Mouse (Mus musculus): Measurements from ENCODE around the gene Myo16. TPM values are rescaled to one million over a fixed set of nuclear protein-coding genes. Genes with fewer than 3 reads are reported as not detected.
A peak's percentile ranks its signal among the peaks of the same experiment; 100 is the strongest.

Gene Myo16
- polyA plus RNA-seq, 1 experiment = 104 TPM

DNA sequence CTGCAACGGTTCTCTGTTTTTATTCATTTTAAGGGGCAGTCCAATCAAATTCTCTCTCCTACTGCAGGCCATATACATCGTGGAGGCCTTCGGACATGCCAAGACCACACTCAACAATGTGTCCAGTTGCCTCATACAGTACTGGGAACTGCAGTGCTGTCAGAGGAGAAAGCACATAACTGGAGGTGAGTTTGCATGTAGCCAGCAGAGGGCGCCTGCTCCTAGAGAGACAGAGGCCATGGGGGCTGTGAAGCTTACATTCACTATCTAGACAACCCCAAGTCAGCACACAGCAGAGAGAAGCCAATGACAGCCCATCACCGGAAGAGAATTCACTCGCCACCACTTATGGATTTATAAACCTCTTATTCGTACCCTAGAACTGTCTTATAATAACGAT lies 251.8 kb downstream of the Myo16 start:
- no peak overlapping the region for H3K4me3 ChIP-seq (ENCODE audit: insufficient read depth, low read depth, low read length)
- 40% methylated on average over 8 of the region's 8 CpGs for WGBS
- H3K4me1 ChIP-seq (ENCODE audit: control insufficient read depth, insufficient read depth, low read length) = peaks cover 4% of the 10 kb centered on the region; the same call in 1 of the 2 replicates
- TF ChIP-seq CTCF (IDR thresholded peaks at IDR 0.05; ENCODE audit: insufficient read depth, low read depth, low read length) (peak; percentile 46; the same call in 1 of the 2 replicates), POLR2A (IDR thresholded peaks at IDR 0.05; ENCODE audit: insufficient read depth, low read depth, low read length) (no peak)
- H3K27ac ChIP-seq (ENCODE audit: insufficient read depth, low read depth, low read length) = no peak overlapping the region

DNA sequence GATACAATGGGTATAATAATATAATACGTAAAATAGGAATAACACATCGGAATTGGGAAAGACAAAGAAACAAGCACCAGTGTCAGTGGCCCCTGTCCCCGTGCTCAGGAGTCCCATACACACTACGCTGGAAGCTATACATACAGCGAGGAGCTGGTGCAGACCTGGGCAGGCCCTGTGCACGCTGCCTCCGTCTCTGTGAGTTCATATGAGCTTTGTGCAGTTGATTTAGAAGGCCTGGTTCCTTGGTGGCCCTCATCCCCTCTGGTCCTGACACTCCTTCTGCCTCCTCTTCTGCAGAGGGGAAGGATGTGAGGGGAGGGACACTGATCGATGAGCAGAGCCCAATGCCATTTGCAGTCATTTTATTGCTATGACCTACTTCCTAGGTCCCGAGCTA lies 255.3 kb downstream of the Myo16 start:
- Histone ChIP-seq H3K27ac (ENCODE audit: insufficient read depth, low read depth, low read length) (no peak overlapping the region), H3K4me3 (ENCODE audit: insufficient read depth, low read depth, low read length) (no peak overlapping the region), H3K4me1 (ENCODE audit: control insufficient read depth, insufficient read depth, low read length) (peaks cover 2% of the 10 kb centered on the region; the same call in 1 of the 2 replicates)
- TF ChIP-seq POLR2A (IDR thresholded peaks at IDR 0.05; ENCODE audit: insufficient read depth, low read depth, low read length) (no peak), CTCF (IDR thresholded peaks at IDR 0.05; ENCODE audit: insufficient read depth, low read depth, low read length) (no peak)
- WGBS = 94% methylated on average over 9 of the region's 9 CpGs

DNA sequence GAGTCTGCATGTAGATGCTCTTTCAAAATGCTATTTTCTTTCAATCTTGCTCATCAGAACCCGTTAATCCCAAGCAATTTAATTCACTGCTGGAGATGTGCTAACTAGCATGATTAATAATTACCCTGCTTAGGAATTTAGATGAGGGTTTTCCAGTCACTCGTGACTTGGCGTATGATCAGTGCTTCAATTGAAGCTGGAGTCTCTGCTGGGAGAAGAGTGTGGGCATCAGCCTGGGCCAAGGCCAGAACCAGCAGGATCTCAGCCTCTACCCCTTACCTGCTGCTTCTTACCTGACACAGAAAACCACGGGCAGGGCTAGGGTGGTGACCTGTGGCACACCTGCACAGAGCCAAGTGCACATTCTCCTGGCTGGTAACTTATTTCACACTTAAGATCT lies 257.8 kb downstream of the Myo16 start:
- Histone ChIP-seq H3K4me1 (ENCODE audit: control insufficient read depth, insufficient read depth, low read length) (peaks cover 14% of the 10 kb centered on the region), H3K27ac (ENCODE audit: insufficient read depth, low read depth, low read length) (no peak overlapping the region), H3K4me3 (ENCODE audit: insufficient read depth, low read depth, low read length) (no peak overlapping the region)
- 29% methylated on average over 4 of the region's 4 CpGs for WGBS
- TF ChIP-seq POLR2A (IDR thresholded peaks at IDR 0.05; ENCODE audit: insufficient read depth, low read depth, low read length) = no peak
- no peak for TF ChIP-seq CTCF (IDR thresholded peaks at IDR 0.05; ENCODE audit: insufficient read depth, low read depth, low read length)

DNA sequence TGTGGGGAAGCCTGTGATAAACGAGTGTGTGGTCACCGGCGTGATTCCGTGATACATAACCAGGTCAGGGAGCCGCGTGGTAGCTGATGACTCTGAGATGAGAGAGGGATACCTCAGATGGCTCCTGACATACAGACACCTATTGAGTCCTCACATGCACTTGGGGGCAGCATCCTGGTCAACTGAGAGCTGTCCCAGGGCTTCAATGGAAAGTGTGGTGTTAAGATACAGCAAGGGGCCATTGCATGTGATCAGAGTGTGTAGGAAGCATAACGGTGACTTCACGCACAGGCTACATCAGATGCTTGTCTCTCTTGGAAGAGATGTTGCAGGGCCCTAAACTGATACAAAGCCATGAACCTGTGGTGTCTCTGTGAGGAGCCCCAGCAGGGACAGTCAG lies 260.2 kb downstream of the Myo16 start:
- H3K27ac ChIP-seq (ENCODE audit: insufficient read depth, low read depth, low read length) = no peak overlapping the region
- TF ChIP-seq POLR2A (IDR thresholded peaks at IDR 0.05; ENCODE audit: insufficient read depth, low read depth, low read length) (no peak), CTCF (IDR thresholded peaks at IDR 0.05; ENCODE audit: insufficient read depth, low read depth, low read length) (no peak)
- H3K4me3 ChIP-seq (ENCODE audit: insufficient read depth, low read depth, low read length) = no peak overlapping the region
- 76% methylated on average over 8 of the region's 8 CpGs for WGBS
- peaks cover 23% of the 10 kb centered on the region for H3K4me1 ChIP-seq (ENCODE audit: control insufficient read depth, insufficient read depth, low read length)

DNA sequence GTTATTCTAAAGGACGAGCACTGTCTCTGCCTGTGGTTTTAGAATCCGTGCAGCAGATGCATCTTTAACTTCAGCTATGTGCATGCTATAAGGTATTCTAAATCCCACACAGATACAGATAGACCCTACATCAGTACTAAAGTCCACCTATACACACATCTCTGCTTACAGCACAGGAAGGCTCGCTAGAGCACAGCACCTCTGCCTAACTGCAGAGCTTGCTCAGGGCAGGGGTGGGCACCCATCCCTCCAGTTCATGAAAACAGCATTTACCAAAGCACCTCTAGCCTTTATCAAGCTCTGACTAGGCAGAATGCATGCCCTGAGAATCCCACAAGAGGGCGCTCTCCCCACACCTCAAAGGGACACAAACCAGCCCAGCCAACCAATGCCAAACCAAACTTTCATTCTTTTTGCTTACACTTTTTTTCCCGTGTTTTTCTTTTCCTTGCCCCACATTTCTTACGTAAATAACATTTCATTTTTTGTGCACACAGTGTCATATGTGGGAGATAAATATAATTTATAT lies 261.0 kb downstream of the Myo16 start:
- Histone ChIP-seq H3K4me3 (ENCODE audit: insufficient read depth, low read depth, low read length) (no peak overlapping the region), H3K27ac (ENCODE audit: insufficient read depth, low read depth, low read length) (no peak overlapping the region), H3K4me1 (ENCODE audit: control insufficient read depth, insufficient read depth, low read length) (peaks cover 27% of the 10 kb centered on the region)
- WGBS = 13% methylated on average over 6 of the region's 6 CpGs
- peak; percentile 89 for TF ChIP-seq CTCF (IDR thresholded peaks at IDR 0.05; ENCODE audit: insufficient read depth, low read depth, low read length)
- TF ChIP-seq POLR2A (IDR thresholded peaks at IDR 0.05; ENCODE audit: insufficient read depth, low read depth, low read length) = no peak

DNA sequence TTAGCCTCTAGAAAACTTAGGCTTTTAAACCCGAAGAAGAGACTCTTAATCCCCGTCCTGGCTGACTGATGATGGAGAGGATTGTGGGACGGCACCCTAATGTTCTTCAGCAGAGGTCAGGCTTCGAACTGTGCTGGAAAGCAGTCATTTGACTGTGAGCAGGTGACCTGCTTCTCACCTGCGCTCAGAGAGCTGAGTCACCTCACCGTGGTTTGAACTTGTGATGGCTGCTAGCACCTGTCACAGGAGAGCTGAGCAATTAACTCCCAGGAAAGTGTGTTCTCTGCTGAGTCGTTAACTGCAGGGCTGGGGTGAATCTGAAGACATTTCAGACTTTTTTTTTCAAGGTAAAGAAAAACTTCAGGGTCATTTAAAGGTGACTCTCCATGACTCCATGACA lies 261.6 kb downstream of the Myo16 start:
- no peak for TF ChIP-seq CTCF (IDR thresholded peaks at IDR 0.05; ENCODE audit: insufficient read depth, low read depth, low read length)
- no peak for TF ChIP-seq POLR2A (IDR thresholded peaks at IDR 0.05; ENCODE audit: insufficient read depth, low read depth, low read length)
- WGBS = 28% methylated on average over 7 of the region's 7 CpGs
- Histone ChIP-seq H3K4me1 (ENCODE audit: control insufficient read depth, insufficient read depth, low read length) (peaks cover 27% of the 10 kb centered on the region), H3K4me3 (ENCODE audit: insufficient read depth, low read depth, low read length) (no peak overlapping the region), H3K27ac (ENCODE audit: insufficient read depth, low read depth, low read length) (no peak overlapping the region; the same call in 1 of the 2 replicates)

DNA sequence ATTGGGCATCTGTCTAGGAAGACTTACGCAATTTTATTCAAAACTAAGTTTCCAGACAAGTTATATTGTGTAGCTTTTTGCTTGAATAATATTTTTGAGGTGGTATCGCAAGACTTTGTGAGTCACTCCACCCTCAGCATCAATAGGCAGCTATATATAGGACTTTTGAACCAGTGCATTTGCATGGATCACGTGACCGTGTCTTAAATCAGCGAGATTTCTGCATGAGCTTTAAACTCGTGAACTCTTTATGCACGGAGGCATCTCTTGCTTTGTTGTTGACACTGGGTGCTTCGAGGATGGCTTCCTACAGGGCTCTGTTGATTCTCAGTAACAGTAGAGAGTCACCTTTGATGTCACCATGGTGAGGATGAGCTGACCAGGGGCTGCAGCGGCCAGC lies 262.2 kb downstream of the Myo16 start:
- WGBS = 53% methylated on average over 9 of the region's 9 CpGs
- TF ChIP-seq CTCF (IDR thresholded peaks at IDR 0.05; ENCODE audit: insufficient read depth, low read depth, low read length) (no peak), POLR2A (IDR thresholded peaks at IDR 0.05; ENCODE audit: insufficient read depth, low read depth, low read length) (no peak)

DNA sequence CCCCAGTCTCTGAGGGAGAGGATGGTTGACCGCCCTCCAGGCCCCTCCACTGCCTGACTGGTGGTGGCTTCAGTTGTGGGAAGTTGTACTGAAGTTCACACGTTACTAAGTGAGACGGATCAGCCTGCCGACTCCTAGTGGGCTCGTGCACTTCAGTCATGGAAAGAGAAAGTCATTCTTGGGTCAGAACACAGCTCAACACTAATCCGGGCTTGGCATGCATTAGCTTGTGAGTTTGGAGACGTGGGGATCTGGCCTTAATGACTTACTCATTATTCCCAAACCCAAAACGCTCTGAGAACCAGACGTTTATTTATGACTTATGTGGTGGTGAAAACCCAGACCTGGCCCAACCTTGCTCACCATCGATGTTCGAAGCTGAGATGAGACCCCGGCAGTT lies 263.1 kb downstream of the Myo16 start:
- H3K4me3 ChIP-seq (ENCODE audit: insufficient read depth, low read depth, low read length) = no peak overlapping the region
- no peak for TF ChIP-seq CTCF (IDR thresholded peaks at IDR 0.05; ENCODE audit: insufficient read depth, low read depth, low read length)
- TF ChIP-seq POLR2A (IDR thresholded peaks at IDR 0.05; ENCODE audit: insufficient read depth, low read depth, low read length) = no peak

More for the DNA sequence above, 262.2 kb downstream of the Myo16 start:
- Histone ChIP-seq H3K27ac (ENCODE audit: insufficient read depth, low read depth, low read length) (no peak overlapping the region; the same call in 1 of the 2 replicates), H3K4me3 (ENCODE audit: insufficient read depth, low read depth, low read length) (no peak overlapping the region), H3K4me1 (ENCODE audit: control insufficient read depth, insufficient read depth, low read length) (peaks cover 29% of the 10 kb centered on the region)

DNA sequence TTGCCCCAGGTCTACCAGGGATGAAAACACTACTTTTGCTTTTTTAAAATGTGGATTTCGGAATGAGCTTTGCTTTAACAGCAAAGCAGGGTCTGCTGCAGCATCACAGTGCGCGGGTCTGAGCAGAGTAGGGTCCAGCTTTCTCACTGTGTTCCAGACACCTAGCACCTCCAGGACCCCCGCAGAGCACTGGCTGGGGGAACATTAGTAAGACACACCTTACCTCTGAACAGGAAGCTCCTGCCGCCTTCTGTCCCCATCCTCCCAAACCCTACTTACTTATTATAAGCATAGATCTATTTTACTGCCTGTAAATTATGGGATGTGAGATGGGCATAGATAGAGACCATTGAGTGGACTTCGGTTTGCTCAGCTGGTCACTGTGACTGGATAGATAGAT lies 263.6 kb downstream of the Myo16 start:
- WGBS = 96% methylated on average over 6 of the region's 6 CpGs
- H3K27ac ChIP-seq (ENCODE audit: insufficient read depth, low read depth, low read length) = no peak overlapping the region
- H3K4me3 ChIP-seq (ENCODE audit: insufficient read depth, low read depth, low read length) = no peak overlapping the region
- no peak for TF ChIP-seq CTCF (IDR thresholded peaks at IDR 0.05; ENCODE audit: insufficient read depth, low read depth, low read length)
- TF ChIP-seq POLR2A (IDR thresholded peaks at IDR 0.05; ENCODE audit: insufficient read depth, low read depth, low read length) = no peak
- peaks cover 34% of the 10 kb centered on the region for H3K4me1 ChIP-seq (ENCODE audit: control insufficient read depth, insufficient read depth, low read length)

More for the DNA sequence above, 263.1 kb downstream of the Myo16 start:
- 62% methylated on average over 12 of the region's 12 CpGs for WGBS
- Histone ChIP-seq H3K4me1 (ENCODE audit: control insufficient read depth, insufficient read depth, low read length) (peaks cover 34% of the 10 kb centered on the region), H3K27ac (ENCODE audit: insufficient read depth, low read depth, low read length) (no peak overlapping the region)
